Mouse (Mus musculus) spleen, postnatal 36 days (tissue): ENCODE measurements around the gene Smyd2.

Experiments
- DNase-seq, 2 experiments: peaks; one replicate each; pipeline ENCODE4 v3.0.0; 2022; ENCODE audit warnings: low spot score in 2 of 2, mixed read lengths in 1 of 2

Gene Smyd2

GRCm38 (mm10) chr1:189830797-189831232 is 91.3 kb downstream of the Smyd2 start:
- DNase-seq: no peak
